Mouse (Mus musculus): Measurements from ENCODE around the gene B4galt5. TPM values are rescaled to one million over a fixed set of nuclear protein-coding genes. Genes with fewer than 3 reads are reported as not detected.

B4galt5 gene
- total and polyA plus RNA-seq, 3 experiments, result 4.6 to 34.4 (median 6.5) TPM

GRCm38 (mm10) chr2:167280090-167280985, 68.6 kb downstream of the B4galt5 start:
- H3K27ac ChIP-seq (ENCODE audit: control insufficient read depth, low read depth, low read length), result no peak overlapping the region
- DNase-seq (ENCODE audit: low read depth, low spot score), result peak; percentile 79
- no peaks in the 10 kb centered on the region for H3K36me3 ChIP-seq (ENCODE audit: control insufficient read depth in 1 of 2, insufficient read depth in 2 of 2, low read length in 2 of 2)
- H3K4me1 ChIP-seq (ENCODE audit: control insufficient read depth in 1 of 2, insufficient read depth in 2 of 2, low read length in 2 of 2), result no peaks in the 10 kb centered on the region
- no peaks in the 10 kb centered on the region; a peak in 1 of 4 replicates for H3K27me3 ChIP-seq (ENCODE audit: control insufficient read depth in 1 of 2, insufficient read depth in 2 of 2, low read length in 2 of 2)
- no peak overlapping the region for H3K9ac ChIP-seq (ENCODE audit: control insufficient read depth, low read depth, low read length, poor library complexity, severe bottlenecking)
- no peak overlapping the region for H3K4me3 ChIP-seq (ENCODE audit: control insufficient read depth in 1 of 2, insufficient read depth in 1 of 2, low read depth in 2 of 2, low read length in 2 of 2)
- H3K79me2 ChIP-seq (ENCODE audit: control insufficient read depth, insufficient read depth, low read length, poor library complexity), result no peaks in the 10 kb centered on the region
- no peaks in the 10 kb centered on the region for H3K9me3 ChIP-seq (replicated peaks; ENCODE audit: insufficient read depth, low read length)
- TF ChIP-seq CTCF (IDR thresholded peaks at IDR 0.05 in 2 of 3, conservative IDR thresholded peaks at IDR 0.05 in 1 of 3; ENCODE audit: control insufficient read depth in 1 of 3, insufficient read depth in 1 of 3, low read depth in 2 of 3, low read length in 3 of 3, poor library complexity in 1 of 3, severe bottlenecking in 1 of 3) (peak; percentile 96 to 99 (median 97)), ZC3H11A (IDR thresholded peaks at IDR 0.05; ENCODE audit: low read depth, low read length) (peak; percentile 94), SMC3 (IDR thresholded peaks at IDR 0.05; ENCODE audit: low read depth, low read length) (peak; percentile 96), MYC (IDR thresholded peaks at IDR 0.05; ENCODE audit: low read depth, low read length) (no peak), RAD21 (IDR thresholded peaks at IDR 0.05; ENCODE audit: low read depth, low read length) (peak; percentile 93), E2F4 (IDR thresholded peaks at IDR 0.05; ENCODE audit: borderline replicate concordance, low read depth, low read length) (no peak), MAX (IDR thresholded peaks at IDR 0.05; ENCODE audit: low read length) (no peak), USF2 (IDR thresholded peaks at IDR 0.05; ENCODE audit: borderline replicate concordance in 1 of 2, insufficient read depth in 1 of 2, low read depth in 1 of 2, low read length in 2 of 2) (no peak)

DNA sequence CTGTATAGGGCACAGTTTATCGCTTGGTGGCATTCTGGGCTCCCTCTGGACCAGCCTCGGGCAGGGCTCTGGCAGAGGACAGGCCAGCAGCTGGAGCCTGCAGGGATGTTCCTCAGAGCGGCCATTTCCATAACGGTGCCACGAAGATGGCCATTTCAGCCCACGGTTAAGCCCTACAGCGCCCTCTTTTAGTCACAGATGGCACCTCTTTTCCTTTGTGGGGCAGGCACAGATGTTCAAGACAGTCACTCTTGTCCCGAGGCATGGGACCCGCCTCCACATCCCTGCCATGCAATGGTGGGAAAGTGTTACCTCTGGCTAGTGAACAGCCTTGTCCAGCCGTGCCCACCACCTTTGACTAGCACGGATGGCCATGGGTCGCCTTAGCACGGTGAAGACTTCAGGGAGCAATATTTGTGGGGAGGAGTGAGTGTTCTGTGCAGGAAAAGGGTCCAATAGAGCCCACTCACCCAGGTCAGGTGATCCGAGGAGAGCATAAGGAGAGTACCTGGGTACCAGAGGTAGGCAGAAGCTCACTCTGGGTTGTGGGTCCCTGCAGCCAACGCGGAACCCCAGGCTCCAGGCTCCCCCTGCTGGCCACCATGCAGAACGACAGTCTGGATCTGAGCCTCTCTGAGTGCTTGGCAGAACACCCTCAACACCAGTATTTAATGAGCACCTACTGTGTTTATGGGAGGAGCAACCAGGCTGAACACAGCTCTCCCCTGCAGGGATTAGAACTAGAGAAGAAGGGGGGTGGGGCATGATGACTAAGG, 70.0 kb downstream of the B4galt5 start:
- TF ChIP-seq MYC (IDR thresholded peaks at IDR 0.05; ENCODE audit: low read depth, low read length), result no peak
- no peak for TF ChIP-seq UBTF (IDR thresholded peaks at IDR 0.05; ENCODE audit: borderline replicate concordance, insufficient read depth, low read depth, low read length)
- peak; percentile 87 to 99 (median 93) for TF ChIP-seq CTCF (IDR thresholded peaks at IDR 0.05 in 2 of 3, conservative IDR thresholded peaks at IDR 0.05 in 1 of 3; ENCODE audit: control insufficient read depth in 1 of 3, insufficient read depth in 1 of 3, low read depth in 2 of 3, low read length in 3 of 3, poor library complexity in 1 of 3, severe bottlenecking in 1 of 3)
- peak; percentile 85 for TF ChIP-seq ZC3H11A (IDR thresholded peaks at IDR 0.05; ENCODE audit: low read depth, low read length)
- TF ChIP-seq HCFC1 (IDR thresholded peaks at IDR 0.05; ENCODE audit: low read depth, low read length), result no peak
- TF ChIP-seq SMC3 (IDR thresholded peaks at IDR 0.05; ENCODE audit: low read depth, low read length), result peak; percentile 96
- peak; percentile 91 for TF ChIP-seq RAD21 (IDR thresholded peaks at IDR 0.05; ENCODE audit: low read depth, low read length)
- TF ChIP-seq MAZ (IDR thresholded peaks at IDR 0.05; ENCODE audit: low read depth, low read length), result no peak
- TF ChIP-seq ELF1 (IDR thresholded peaks at IDR 0.05; ENCODE audit: low read depth, low read length), result 0 out of 2 replicates have a peak, but pooled peaks have one; percentile 12
- Histone ChIP-seq H3K27me3 (ENCODE audit: control insufficient read depth in 1 of 2, insufficient read depth in 2 of 2, low read length in 2 of 2) (no peaks in the 10 kb centered on the region; a peak in 1 of 4 replicates), H3K79me2 (ENCODE audit: control insufficient read depth, insufficient read depth, low read length, poor library complexity) (no peaks in the 10 kb centered on the region), H3K36me3 (ENCODE audit: control insufficient read depth in 1 of 2, insufficient read depth in 2 of 2, low read length in 2 of 2) (no peaks in the 10 kb centered on the region), H3K9ac (ENCODE audit: control insufficient read depth, low read depth, low read length, poor library complexity, severe bottlenecking) (no peak overlapping the region), H3K4me1 (ENCODE audit: control insufficient read depth in 1 of 2, insufficient read depth in 2 of 2, low read length in 2 of 2) (no peaks in the 10 kb centered on the region), H3K4me3 (ENCODE audit: control insufficient read depth in 1 of 2, insufficient read depth in 1 of 2, low read depth in 2 of 2, low read length in 2 of 2) (no peak overlapping the region), H3K9me3 (replicated peaks; ENCODE audit: insufficient read depth, low read length) (no peaks in the 10 kb centered on the region), H3K27ac (ENCODE audit: control insufficient read depth, low read depth, low read length) (no peak overlapping the region)
- DNase-seq (ENCODE audit: low read depth, low spot score), result peak; percentile 73
